Mouse (Mus musculus): ENCODE results near the gene Nudt9. TPM values are rescaled to one million over a fixed set of nuclear protein-coding genes. Genes with fewer than 3 reads are reported as not detected.

The Nudt9 gene
- polyA plus RNA-seq, 1 experiment, result 58.9 TPM

GRCm38 (mm10) chr5:104003955-104004354 is 42.2 kb upstream of the Nudt9 start:
- Histone ChIP-seq H3ac (ENCODE audit: control insufficient read depth, insufficient read length, low read depth) (no peak overlapping the region), H3K36me3 (ENCODE audit: control insufficient read depth, insufficient read depth) (no peaks in the 10 kb centered on the region), H3K79me2 (ENCODE audit: control insufficient read depth, insufficient read depth) (no peaks in the 10 kb centered on the region), H3K27me3 (ENCODE audit: control insufficient read depth, insufficient read depth, insufficient read length) (no peaks in the 10 kb centered on the region), H3K4me3 (ENCODE audit: insufficient read depth, poor library complexity, severe bottlenecking) (no peak overlapping the region), H3K79me3 (ENCODE audit: low read depth) (no peaks in the 10 kb centered on the region)
- TF ChIP-seq MYOG (IDR thresholded peaks at IDR 0.05; ENCODE audit: control insufficient read depth, extremely low read depth, insufficient read length) (no peak), MYOD1 (IDR thresholded peaks at IDR 0.05; ENCODE audit: control insufficient read depth, insufficient read length, low read depth) (no peak), CTCF (IDR thresholded peaks at IDR 0.05; ENCODE audit: control insufficient read depth, insufficient read depth, insufficient read length) (no peak), CEBPB (IDR thresholded peaks at IDR 0.05; ENCODE audit: low read depth) (no peak), USF1 (IDR thresholded peaks at IDR 0.05; ENCODE audit: low read depth) (no peak), MAX (IDR thresholded peaks at IDR 0.05) (no peak), FOSL1 (IDR thresholded peaks at IDR 0.05; ENCODE audit: insufficient read depth, low read length, poor library complexity, severe bottlenecking) (no peak)

- no peak overlapping the region for H3ac ChIP-seq (ENCODE audit: control insufficient read depth, insufficient read length, low read depth)
- H3K4me3 ChIP-seq (ENCODE audit: insufficient read depth, poor library complexity, severe bottlenecking), result no peak overlapping the region
- no peaks in the 10 kb centered on the region for H3K27me3 ChIP-seq (ENCODE audit: control insufficient read depth, insufficient read depth, insufficient read length)
- H3K79me3 ChIP-seq (ENCODE audit: low read depth), result no peaks in the 10 kb centered on the region
- no peaks in the 10 kb centered on the region for H3K79me2 ChIP-seq (ENCODE audit: control insufficient read depth, insufficient read depth)
- TF ChIP-seq MAX (IDR thresholded peaks at IDR 0.05) (no peak), FOSL1 (IDR thresholded peaks at IDR 0.05; ENCODE audit: insufficient read depth, low read length, poor library complexity, severe bottlenecking) (no peak), CEBPB (IDR thresholded peaks at IDR 0.05; ENCODE audit: low read depth) (no peak), MYOG (IDR thresholded peaks at IDR 0.05; ENCODE audit: control insufficient read depth, extremely low read depth, insufficient read length) (no peak), USF1 (IDR thresholded peaks at IDR 0.05; ENCODE audit: low read depth) (no peak), CTCF (IDR thresholded peaks at IDR 0.05; ENCODE audit: control insufficient read depth, insufficient read depth, insufficient read length) (no peak)
- H3K36me3 ChIP-seq (ENCODE audit: control insufficient read depth, insufficient read depth), result no peaks in the 10 kb centered on the region
These were observed 39.3 kb upstream of the Nudt9 start for GRCm38 (mm10) chr5:104006811-104007210.

DNA sequence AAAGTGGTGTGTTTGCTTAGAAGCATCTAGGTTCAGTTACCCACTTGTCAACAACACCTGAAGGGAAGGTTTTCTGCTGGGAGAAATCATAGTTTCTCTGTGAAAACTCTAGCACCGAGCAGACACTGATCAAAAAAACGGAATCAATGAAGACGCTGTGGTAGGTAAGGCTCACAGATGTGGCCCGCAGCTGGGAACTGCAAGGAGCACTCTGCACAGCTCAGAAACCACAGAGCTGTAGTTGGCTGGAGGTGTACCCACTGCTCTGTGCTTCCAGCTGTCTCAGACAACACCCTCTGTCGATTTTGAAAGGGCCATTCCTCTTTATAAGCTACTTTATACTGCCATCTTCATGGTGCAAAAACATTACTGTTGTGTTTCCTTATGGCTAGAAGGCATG is 38.3 kb upstream of the Nudt9 start:
- no peaks in the 10 kb centered on the region for H3K27me3 ChIP-seq (ENCODE audit: control insufficient read depth, insufficient read depth, insufficient read length)
- H3K36me3 ChIP-seq (ENCODE audit: control insufficient read depth, insufficient read depth), result no peaks in the 10 kb centered on the region
- no peaks in the 10 kb centered on the region for H3K79me3 ChIP-seq (ENCODE audit: low read depth)
- TF ChIP-seq FOSL1 (IDR thresholded peaks at IDR 0.05; ENCODE audit: insufficient read depth, low read length, poor library complexity, severe bottlenecking), result no peak
- H3K4me3 ChIP-seq (ENCODE audit: insufficient read depth, poor library complexity, severe bottlenecking), result no peak overlapping the region
- H3ac ChIP-seq (ENCODE audit: control insufficient read depth, insufficient read length, low read depth), result no peak overlapping the region
- no peaks in the 10 kb centered on the region for H3K79me2 ChIP-seq (ENCODE audit: control insufficient read depth, insufficient read depth)

DNA sequence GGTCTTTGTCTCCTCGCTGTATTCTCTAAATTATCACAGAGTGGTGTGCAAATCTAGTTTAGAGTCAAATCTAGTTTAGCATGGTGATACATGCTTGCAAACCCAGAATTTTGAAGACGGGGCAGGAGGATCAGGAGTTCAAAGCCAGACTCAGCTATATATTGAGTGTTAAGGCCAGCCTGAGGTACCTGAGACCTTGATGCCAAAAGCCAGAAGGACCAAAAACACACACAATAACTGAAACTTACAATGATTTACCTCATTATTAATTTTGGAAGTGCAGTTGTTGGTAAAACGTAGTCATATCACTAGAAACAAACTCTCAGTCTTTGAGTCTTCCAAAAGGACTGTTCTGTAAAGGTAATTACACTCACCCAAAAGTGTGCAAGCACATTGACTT is 36.7 kb upstream of the Nudt9 start:
- Histone ChIP-seq H3K36me3 (ENCODE audit: control insufficient read depth, insufficient read depth) (no peaks in the 10 kb centered on the region), H3K79me2 (ENCODE audit: control insufficient read depth, insufficient read depth) (no peaks in the 10 kb centered on the region), H3K27me3 (ENCODE audit: control insufficient read depth, insufficient read depth, insufficient read length) (no peaks in the 10 kb centered on the region), H3K79me3 (ENCODE audit: low read depth) (no peaks in the 10 kb centered on the region), H3ac (ENCODE audit: control insufficient read depth, insufficient read length, low read depth) (no peak overlapping the region), H3K4me3 (ENCODE audit: insufficient read depth, poor library complexity, severe bottlenecking) (no peak overlapping the region)
- TF ChIP-seq FOSL1 (IDR thresholded peaks at IDR 0.05; ENCODE audit: insufficient read depth, low read length, poor library complexity, severe bottlenecking) (no peak), MYOD1 (IDR thresholded peaks at IDR 0.05; ENCODE audit: control insufficient read depth, insufficient read length, low read depth) (no peak), USF1 (IDR thresholded peaks at IDR 0.05; ENCODE audit: low read depth) (no peak), MYOG (IDR thresholded peaks at IDR 0.05; ENCODE audit: control insufficient read depth, extremely low read depth, insufficient read length) (no peak), MAX (IDR thresholded peaks at IDR 0.05) (no peak), CTCF (IDR thresholded peaks at IDR 0.05; ENCODE audit: control insufficient read depth, insufficient read depth, insufficient read length) (no peak), CEBPB (IDR thresholded peaks at IDR 0.05; ENCODE audit: low read depth) (no peak)

DNA sequence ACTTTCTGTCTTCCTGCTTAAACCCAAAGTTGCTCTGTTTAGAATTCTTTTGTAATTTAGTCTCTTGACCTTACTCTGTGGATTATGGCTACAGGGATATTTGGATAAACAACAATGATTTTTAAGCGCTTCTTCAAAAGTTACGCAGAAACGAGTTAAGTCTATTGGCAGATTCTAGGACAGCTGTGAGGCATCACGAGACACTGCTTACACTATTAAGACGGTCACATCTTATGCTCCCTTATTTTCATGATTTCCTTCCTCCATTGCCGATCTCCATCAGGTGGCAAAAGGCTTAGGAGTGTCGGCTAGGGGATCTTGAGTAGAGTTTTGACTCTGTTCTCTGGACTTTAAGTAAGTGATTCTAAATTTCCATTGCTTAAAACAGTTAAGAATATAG is 35.8 kb upstream of the Nudt9 start:
- no peak overlapping the region for H3K4me3 ChIP-seq (ENCODE audit: insufficient read depth, poor library complexity, severe bottlenecking)
- no peaks in the 10 kb centered on the region for H3K79me2 ChIP-seq (ENCODE audit: control insufficient read depth, insufficient read depth)
- H3K36me3 ChIP-seq (ENCODE audit: control insufficient read depth, insufficient read depth), result no peaks in the 10 kb centered on the region
- TF ChIP-seq MYOD1 (IDR thresholded peaks at IDR 0.05; ENCODE audit: control insufficient read depth, insufficient read length, low read depth), result no peak
- no peak for TF ChIP-seq CTCF (IDR thresholded peaks at IDR 0.05; ENCODE audit: control insufficient read depth, insufficient read depth, insufficient read length)
- no peak for TF ChIP-seq USF1 (IDR thresholded peaks at IDR 0.05; ENCODE audit: low read depth)
- TF ChIP-seq MYOG (IDR thresholded peaks at IDR 0.05; ENCODE audit: control insufficient read depth, extremely low read depth, insufficient read length), result no peak
- no peak for TF ChIP-seq CEBPB (IDR thresholded peaks at IDR 0.05; ENCODE audit: low read depth)
- TF ChIP-seq FOSL1 (IDR thresholded peaks at IDR 0.05; ENCODE audit: insufficient read depth, low read length, poor library complexity, severe bottlenecking), result no peak
- TF ChIP-seq MAX (IDR thresholded peaks at IDR 0.05), result no peak
- no peaks in the 10 kb centered on the region for H3K27me3 ChIP-seq (ENCODE audit: control insufficient read depth, insufficient read depth, insufficient read length)
- no peak overlapping the region for H3ac ChIP-seq (ENCODE audit: control insufficient read depth, insufficient read length, low read depth)
- H3K79me3 ChIP-seq (ENCODE audit: low read depth), result no peaks in the 10 kb centered on the region

DNA sequence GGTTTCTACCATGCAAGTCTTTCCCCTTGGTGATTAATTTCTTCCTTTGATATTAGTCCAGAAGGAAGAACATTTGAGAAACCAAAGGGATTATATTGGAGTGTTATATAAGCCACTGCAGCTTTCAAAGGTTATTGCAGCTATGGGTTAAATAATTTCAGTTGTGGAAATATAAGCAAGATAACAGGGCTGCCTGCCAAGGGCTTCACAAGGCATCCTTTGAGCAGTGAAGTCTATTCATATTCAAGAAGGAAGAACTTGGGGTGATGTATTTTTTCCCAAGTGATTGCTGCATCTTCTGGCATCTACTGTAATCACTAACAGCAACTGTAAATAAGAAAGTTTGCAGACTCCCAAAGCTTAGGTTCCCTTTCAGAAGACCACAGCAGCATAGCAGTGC is 34.7 kb upstream of the Nudt9 start:
- TF ChIP-seq MAX (IDR thresholded peaks at IDR 0.05), result no peak
- TF ChIP-seq MYOG (IDR thresholded peaks at IDR 0.05; ENCODE audit: control insufficient read depth, extremely low read depth, insufficient read length), result no peak
- no peak for TF ChIP-seq CEBPB (IDR thresholded peaks at IDR 0.05; ENCODE audit: low read depth)
- TF ChIP-seq FOSL1 (IDR thresholded peaks at IDR 0.05; ENCODE audit: insufficient read depth, low read length, poor library complexity, severe bottlenecking), result no peak
- no peak for TF ChIP-seq USF1 (IDR thresholded peaks at IDR 0.05; ENCODE audit: low read depth)
- no peak for TF ChIP-seq MYOD1 (IDR thresholded peaks at IDR 0.05; ENCODE audit: control insufficient read depth, insufficient read length, low read depth)
- TF ChIP-seq CTCF (IDR thresholded peaks at IDR 0.05; ENCODE audit: control insufficient read depth, insufficient read depth, insufficient read length), result no peak
- H3K27me3 ChIP-seq (ENCODE audit: control insufficient read depth, insufficient read depth, insufficient read length), result no peaks in the 10 kb centered on the region
- H3ac ChIP-seq (ENCODE audit: control insufficient read depth, insufficient read length, low read depth), result no peak overlapping the region
- no peaks in the 10 kb centered on the region for H3K79me2 ChIP-seq (ENCODE audit: control insufficient read depth, insufficient read depth)
- no peaks in the 10 kb centered on the region for H3K79me3 ChIP-seq (ENCODE audit: low read depth)
- no peaks in the 10 kb centered on the region for H3K36me3 ChIP-seq (ENCODE audit: control insufficient read depth, insufficient read depth)
- H3K4me3 ChIP-seq (ENCODE audit: insufficient read depth, poor library complexity, severe bottlenecking), result no peak overlapping the region

Measured in C2C12 (cell line).